Mouse (Mus musculus): ENCODE measurements around the gene Gm21209. TPM values are rescaled to one million over a fixed set of nuclear protein-coding genes. Genes with fewer than 3 reads are reported as not detected.
"Not testable (repeated sequence)": the region's sequence is repeated elsewhere in the genome, so short reads cannot be mapped to it uniquely, and the experiment has no call there.

Gene Gm21209
- total RNA-seq (2014; rRNA removed; ENCODE audit: low replicate concordance) (not detected in 2 replicates), polyA plus RNA-seq (2015; fragmentation: Nextera tagmentation; extraction: Ambion mirVana) (not detected in 2 replicates)

DNA sequence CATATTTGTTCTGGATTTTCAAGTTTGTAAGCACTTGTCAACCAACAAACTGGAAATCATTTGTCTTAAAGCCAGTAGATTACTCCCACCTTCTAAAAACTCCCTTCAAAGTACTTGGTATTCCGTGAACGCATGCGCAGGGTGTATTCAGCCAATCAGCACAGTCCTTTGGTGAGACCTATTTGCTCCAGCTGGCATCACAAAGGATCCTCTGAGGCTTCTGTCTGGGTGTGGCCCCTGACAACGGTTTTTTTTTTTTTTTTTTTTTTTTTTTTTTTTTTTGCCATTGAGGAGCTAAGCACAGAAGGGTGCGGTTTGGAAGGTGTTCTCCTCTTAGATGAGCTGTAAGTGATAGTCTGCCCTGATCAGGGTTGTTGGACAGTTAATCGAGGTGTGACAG is at the start of gene Gm21209:
Gm21209 (plus strand) TSS at position 301 of the 400 bp plus-strand sequence.
- H3K4me1 ChIP-seq (ENCODE audit: control insufficient read depth, insufficient read depth); ATAC-seq (ENCODE audit: insufficient read depth, low read depth); H3K4me2 ChIP-seq (ENCODE audit: low read depth, low read length); DNase-seq (ENCODE audit: low spot score); H3K27ac ChIP-seq (ENCODE audit: low read depth); H3K36me3 ChIP-seq (replicated peaks; ENCODE audit: control insufficient read depth, insufficient read depth, low read length); H3K9me3 ChIP-seq (replicated peaks; ENCODE audit: control insufficient read depth, low read length); H3K27me3 ChIP-seq (ENCODE audit: control insufficient read depth, insufficient read depth, low read length); H3K4me3 ChIP-seq (ENCODE audit: low read depth, low read length); H3K9ac ChIP-seq (replicated peaks; ENCODE audit: low read depth, low read length): not testable (repeated sequence)
- WGBS = no CpG with 5 or more reads among the region's 6 CpGs
